Mouse (Mus musculus) olfactory bulb, adult 2 months (tissue): ENCODE results near the gene Kcnq5. TPM values are rescaled to one million over a fixed set of nuclear protein-coding genes. Genes with fewer than 3 reads are reported as not detected.

Experiments
- H3K27ac ChIP-seq: fragments of 200-500 bp; 2 replicates; pipeline ENCODE4 v1.5.1; 2012; ENCODE audit warnings: low read depth, low read length; ENCODE audit not compliant: insufficient read depth
- H3K4me1 ChIP-seq: fragments of 200-500 bp; 2 replicates; pipeline ENCODE4 v1.6.1; 2012; ENCODE audit warnings: low read length; ENCODE audit not compliant: control insufficient read depth, insufficient read depth
- H3K4me3 ChIP-seq: fragments of 200-500 bp; 2 replicates; pipeline ENCODE4 v1.5.1; 2012; ENCODE audit warnings: mild to moderate bottlenecking, low read depth, low read length, moderate library complexity; ENCODE audit not compliant: insufficient read depth
- CTCF ChIP-seq: fragments of 200-500 bp; IDR thresholded peaks from 2 replicates; pipeline ENCODE4 v1.5.1; 2012; ENCODE audit warnings: low read depth, mild to moderate bottlenecking, low read length, moderate library complexity; ENCODE audit not compliant: insufficient read depth
- POLR2A ChIP-seq: fragments of 200-500 bp; IDR thresholded peaks from 2 replicates; pipeline ENCODE4 v1.6.1; 2012; ENCODE audit warnings: mild to moderate bottlenecking, low read depth, low read length, moderate library complexity; ENCODE audit not compliant: insufficient read depth
- WGBS: fragments of 180-500 bp; shearing (Covaris S2); methylation state at CpG from one replicate; pipeline ENCODE4 v1.1.7; 2018; 5-methylcytosine and 5-hydroxymethylcytosine counted together
- polyA plus RNA-seq: library from polyadenylated mRNA; stranded (reverse); fragments of >200 nt; gene quantifications from 2 replicates; pipeline ENCODE4 v1.2.4, GENCODE M21; 2012; ENCODE audit warnings: low replicate concordance; ENCODE audit not compliant: missing spikeins, insufficient read depth, insufficient read length

Gene Kcnq5
- polyA plus RNA-seq, 1 experiment, result not detected

DNA sequence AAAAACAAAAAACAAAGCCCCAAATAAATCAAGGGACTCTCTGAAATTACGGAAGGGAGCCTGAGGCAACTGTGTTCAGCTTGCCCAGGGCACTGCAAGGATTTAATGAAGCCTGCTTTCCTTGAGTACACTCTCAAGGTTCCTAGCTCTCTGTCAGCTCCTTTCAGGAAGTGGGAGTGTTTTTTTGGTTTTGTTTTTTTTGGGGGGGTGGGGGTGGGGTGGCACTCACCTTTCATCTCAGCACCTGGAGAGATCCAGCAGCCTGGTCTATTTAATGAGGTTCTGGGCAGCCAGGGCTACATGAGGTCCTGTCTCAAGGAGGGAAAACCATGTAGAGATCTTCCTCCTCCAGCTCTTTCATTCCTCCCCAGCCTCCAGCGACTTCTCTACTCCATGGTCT lies 612.4 kb downstream of the Kcnq5 start, which contains the start of gene Khdc1a:
TSS of gene Khdc1a (plus strand) at position 301 of the 400 bp plus-strand sequence.
- no peaks in the 10 kb centered on the region for H3K4me1 ChIP-seq
- 82% methylated on average over 2 of the region's 2 CpGs for WGBS
- no peak within 1 kb of the TSS for H3K27ac ChIP-seq
- TF ChIP-seq CTCF (no peak), POLR2A (no peak)
- no peak within 1 kb of the TSS for H3K4me3 ChIP-seq
